Mouse (Mus musculus) C2C12 (cell line): ENCODE results near the gene Map4. TPM values are rescaled to one million over a fixed set of nuclear protein-coding genes. Genes with fewer than 3 reads are reported as not detected.

Experiments
- H3K27me3 ChIP-seq: one replicate; pipeline ENCODE4 v1.6.1; 2011; ENCODE audit not compliant: control insufficient read depth, insufficient read depth, insufficient read length
- H3K36me3 ChIP-seq: one replicate; pipeline ENCODE4 v1.6.1; 2011; ENCODE audit not compliant: control insufficient read depth, insufficient read depth
- H3K4me3 ChIP-seq: one replicate; pipeline ENCODE4 v1.5.1; 2011; ENCODE audit warnings: mild to moderate bottlenecking, control low read depth; ENCODE audit not compliant: poor library complexity, insufficient read depth, severe bottlenecking
- H3K79me2 ChIP-seq: one replicate; pipeline ENCODE4 v1.6.1; 2011; ENCODE audit not compliant: control insufficient read depth, insufficient read depth
- H3K79me3 ChIP-seq: one replicate; pipeline ENCODE4 v1.6.1; 2011; ENCODE audit warnings: low read depth, control low read depth
- H3ac ChIP-seq: one replicate; pipeline ENCODE3; 2011; ENCODE audit warnings: low read depth; ENCODE audit not compliant: control insufficient read depth, insufficient read length
- CEBPB ChIP-seq: IDR thresholded peaks from one replicate; pipeline ENCODE4 v1.6.1; 2011; ENCODE audit warnings: low read depth, mild to moderate bottlenecking, control low read depth, moderate library complexity
- CTCF ChIP-seq: IDR thresholded peaks from one replicate; pipeline ENCODE4 v1.5.1; 2011; ENCODE audit not compliant: control insufficient read depth, insufficient read depth, insufficient read length
- FOSL1 ChIP-seq: IDR thresholded peaks from one replicate; pipeline ENCODE4 v1.8.0; 2011; ENCODE audit warnings: mild to moderate bottlenecking, low read length; ENCODE audit not compliant: poor library complexity, insufficient read depth, severe bottlenecking
- MAX ChIP-seq: IDR thresholded peaks from one replicate; pipeline ENCODE4 v1.6.1; 2011; ENCODE audit warnings: mild to moderate bottlenecking, control low read depth
- MYOD1 ChIP-seq: IDR thresholded peaks from one replicate; pipeline ENCODE4 v1.6.1; 2011; ENCODE audit warnings: low read depth; ENCODE audit not compliant: control insufficient read depth, insufficient read length
- MYOG ChIP-seq: IDR thresholded peaks from one replicate; pipeline ENCODE4 v1.6.1; 2011; ENCODE audit not compliant: control insufficient read depth, insufficient read length; ENCODE audit errors: extremely low read depth
- USF1 ChIP-seq: IDR thresholded peaks from one replicate; pipeline ENCODE4 v1.6.1; 2011; ENCODE audit warnings: low read depth, mild to moderate bottlenecking, control low read depth, moderate library complexity
- polyA plus RNA-seq: library from polyadenylated mRNA; unstranded; fragments of >200 nt; fragmentation: generic; extraction: Trizol; gene quantifications from one replicate; pipeline ENCODE4 v1.2.1, GENCODE M21; 2012; ENCODE audit warnings: missing spikeins

Map4 gene
- polyA plus RNA-seq, 1 experiment, result 135 TPM

- Histone ChIP-seq H3K79me2 (peaks cover 100% of the 10 kb centered on the region), H3K79me3 (peaks cover 87% of the 10 kb centered on the region), H3K36me3 (no peaks in the 10 kb centered on the region), H3ac (no peak overlapping the region), H3K4me3 (no peak overlapping the region), H3K27me3 (no peaks in the 10 kb centered on the region)
- TF ChIP-seq USF1 (no peak), MYOG (no peak), CTCF (no peak), FOSL1 (no peak), CEBPB (no peak), MYOD1 (no peak), MAX (no peak)
These were observed 13.5 kb downstream of the Map4 start for GRCm38 (mm10) chr9:109944712-109945111.

- peaks cover 100% of the 10 kb centered on the region for H3K79me2 ChIP-seq
- no peaks in the 10 kb centered on the region for H3K27me3 ChIP-seq
- H3K4me3 ChIP-seq, result no peak overlapping the region
- peaks cover 84% of the 10 kb centered on the region for H3K79me3 ChIP-seq
- H3K36me3 ChIP-seq, result peaks cover 9% of the 10 kb centered on the region
- no peak overlapping the region for H3ac ChIP-seq
- TF ChIP-seq MYOD1 (no peak), CEBPB (no peak), MYOG (no peak), USF1 (no peak), CTCF (no peak), FOSL1 (no peak), MAX (no peak)
These were observed 17.3 kb downstream of the Map4 start for GRCm38 (mm10) chr9:109948546-109948945.

- Histone ChIP-seq H3K4me3 (no peak overlapping the region), H3K36me3 (peaks cover 9% of the 10 kb centered on the region), H3K79me2 (peaks cover 100% of the 10 kb centered on the region), H3ac (no peak overlapping the region), H3K27me3 (no peaks in the 10 kb centered on the region), H3K79me3 (peaks cover 89% of the 10 kb centered on the region)
- TF ChIP-seq USF1 (no peak), FOSL1 (no peak), CEBPB (no peak), CTCF (no peak), MAX (no peak), MYOD1 (no peak), MYOG (no peak)
These were observed 18.5 kb downstream of the Map4 start for GRCm38 (mm10) chr9:109949801-109950200.

- H3K79me3 ChIP-seq, result peaks cover 93% of the 10 kb centered on the region
- H3K4me3 ChIP-seq, result no peak overlapping the region
- H3ac ChIP-seq, result no peak overlapping the region
- peaks cover 100% of the 10 kb centered on the region for H3K79me2 ChIP-seq
- TF ChIP-seq USF1 (no peak), CTCF (no peak), FOSL1 (no peak), MAX (no peak), CEBPB (no peak), MYOG (no peak), MYOD1 (no peak)
- peaks cover 9% of the 10 kb centered on the region for H3K36me3 ChIP-seq
- no peaks in the 10 kb centered on the region for H3K27me3 ChIP-seq
These were observed 22.3 kb downstream of the Map4 start for GRCm38 (mm10) chr9:109953538-109953937.

GRCm38 (mm10) chr9:109954631-109955030 is 23.4 kb downstream of the Map4 start:
- no peak for TF ChIP-seq CEBPB
- TF ChIP-seq CTCF, result no peak
- no peak for TF ChIP-seq MYOD1
- TF ChIP-seq FOSL1, result no peak
- no peak for TF ChIP-seq USF1
- no peak for TF ChIP-seq MYOG
- no peak for TF ChIP-seq MAX
- H3ac ChIP-seq, result no peak overlapping the region
- H3K36me3 ChIP-seq, result peaks cover 9% of the 10 kb centered on the region
- H3K79me3 ChIP-seq, result peaks cover 88% of the 10 kb centered on the region
- H3K4me3 ChIP-seq, result no peak overlapping the region
- no peaks in the 10 kb centered on the region for H3K27me3 ChIP-seq
- H3K79me2 ChIP-seq, result peaks cover 100% of the 10 kb centered on the region

- TF ChIP-seq MYOG (no peak), CEBPB (no peak), USF1 (no peak), MAX (no peak), CTCF (no peak), FOSL1 (no peak), MYOD1 (no peak)
- H3K36me3 ChIP-seq, result no peaks in the 10 kb centered on the region
- H3K4me3 ChIP-seq, result no peak overlapping the region
- H3K79me3 ChIP-seq, result peaks cover 82% of the 10 kb centered on the region
- H3K79me2 ChIP-seq, result peaks cover 100% of the 10 kb centered on the region
- no peak overlapping the region for H3ac ChIP-seq
- H3K27me3 ChIP-seq, result no peaks in the 10 kb centered on the region
These were observed 28.3 kb downstream of the Map4 start for GRCm38 (mm10) chr9:109959456-109960150.
